Mouse (Mus musculus): ENCODE data around the gene Gm11084. TPM values are rescaled to one million over a fixed set of nuclear protein-coding genes. Genes with fewer than 3 reads are reported as not detected.

Gm11084 gene
- polyA plus RNA-seq, 1 experiment from 2014 or later, result not detected

- no peak for ATAC-seq
- no peaks in the 10 kb centered on the region for H3K9me3 ChIP-seq (replicated peaks; ENCODE audit: control insufficient read depth, low read length)
- H3K4me1 ChIP-seq (ENCODE audit: control insufficient read depth, insufficient read depth, low read length), result no peaks in the 10 kb centered on the region; the same call in 1 of the 2 replicates
- no peak overlapping the region for H3K9ac ChIP-seq (ENCODE audit: low read length)
- H3K4me3 ChIP-seq (ENCODE audit: low read depth, low read length), result no peak overlapping the region
- H3K4me2 ChIP-seq (ENCODE audit: low read length), result no peak overlapping the region
- peak; percentile 54 for DNase-seq (ENCODE audit: low spot score)
- WGBS, result 68% methylated on average over 3 of the region's 3 CpGs
- H3K27ac ChIP-seq (ENCODE audit: low read depth, low read length), result peak overlapping the region; percentile 33; the same call in 1 of the 2 replicates
- H3K27me3 ChIP-seq (replicated peaks; ENCODE audit: control insufficient read depth, insufficient read depth, low read length), result no peaks in the 10 kb centered on the region
- H3K36me3 ChIP-seq (ENCODE audit: control insufficient read depth, insufficient read depth, low read length), result no peaks in the 10 kb centered on the region
These were observed 3.3 kb downstream of the Gm11084 start for GRCm38 (mm10) chr2:72983211-72983610.

- 91% methylated on average over 7 of the region's 7 CpGs for WGBS
- Histone ChIP-seq H3K36me3 (ENCODE audit: control insufficient read depth, insufficient read depth, low read length) (no peaks in the 10 kb centered on the region), H3K4me3 (ENCODE audit: low read depth, low read length) (no peak overlapping the region), H3K9me3 (replicated peaks; ENCODE audit: control insufficient read depth, low read length) (no peaks in the 10 kb centered on the region), H3K9ac (ENCODE audit: low read length) (no peak overlapping the region), H3K27ac (ENCODE audit: low read depth, low read length) (no peak overlapping the region), H3K4me1 (ENCODE audit: control insufficient read depth, insufficient read depth, low read length) (peaks cover 4% of the 10 kb centered on the region; the same call in 1 of the 2 replicates), H3K27me3 (replicated peaks; ENCODE audit: control insufficient read depth, insufficient read depth, low read length) (no peaks in the 10 kb centered on the region), H3K4me2 (ENCODE audit: low read length) (no peak overlapping the region)
- ATAC-seq (no peak), DNase-seq (ENCODE audit: low spot score) (no peak)
These were observed 4.3 kb downstream of the Gm11084 start for GRCm38 (mm10) chr2:72982110-72982785.

DNA sequence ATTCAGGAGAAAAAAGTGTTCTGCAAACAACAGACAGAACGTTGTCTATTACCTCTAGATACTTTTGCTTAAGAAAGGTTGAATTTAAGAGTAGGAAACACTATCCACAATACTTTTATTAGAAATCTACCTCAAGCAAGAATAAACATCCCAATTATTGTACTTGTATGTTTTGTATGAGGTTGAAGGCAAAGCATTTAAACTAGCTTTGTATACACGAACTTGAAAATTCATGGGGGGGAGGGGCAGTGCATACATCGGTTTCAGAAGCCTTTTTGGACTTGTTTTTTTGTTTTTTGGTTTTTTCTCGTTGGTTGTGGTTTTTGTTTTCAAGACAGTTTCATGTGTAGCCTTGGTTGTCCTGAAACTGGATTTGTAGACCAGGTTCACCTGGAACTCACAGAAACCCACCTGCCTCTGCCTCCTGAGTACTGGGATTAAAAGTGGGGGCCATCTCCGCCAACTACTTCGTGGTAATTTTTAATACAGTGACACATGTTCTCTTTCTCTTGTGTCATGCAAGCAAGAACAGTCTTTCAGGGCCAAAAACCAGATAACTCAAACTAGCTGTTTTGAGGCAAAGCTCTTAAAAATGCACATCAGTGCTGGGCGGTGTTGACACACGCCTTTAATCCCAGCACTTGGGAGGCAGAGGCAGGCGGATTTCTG lies 4.9 kb downstream of the Gm11084 start:
- H3K9ac ChIP-seq (ENCODE audit: low read length), result peak overlapping the region; percentile 100; the same call in 1 of the 2 replicates
- H3K4me1 ChIP-seq (ENCODE audit: control insufficient read depth, insufficient read depth, low read length), result peaks cover 8% of the 10 kb centered on the region
- no peaks in the 10 kb centered on the region for H3K9me3 ChIP-seq (replicated peaks; ENCODE audit: control insufficient read depth, low read length)
- 72% methylated on average over 9 of the region's 9 CpGs for WGBS
- ATAC-seq (no peak), DNase-seq (ENCODE audit: low spot score) (no peak)
- H3K4me2 ChIP-seq (ENCODE audit: low read length), result peak overlapping the region; percentile 69
- no peaks in the 10 kb centered on the region for H3K36me3 ChIP-seq (ENCODE audit: control insufficient read depth, insufficient read depth, low read length)
- H3K27ac ChIP-seq (ENCODE audit: low read depth, low read length), result peak overlapping the region; percentile 100
- peak overlapping the region; percentile 100; the same call in 1 of the 2 replicates for H3K4me3 ChIP-seq (ENCODE audit: low read depth, low read length)
- no peaks in the 10 kb centered on the region for H3K27me3 ChIP-seq (replicated peaks; ENCODE audit: control insufficient read depth, insufficient read depth, low read length)

DNA sequence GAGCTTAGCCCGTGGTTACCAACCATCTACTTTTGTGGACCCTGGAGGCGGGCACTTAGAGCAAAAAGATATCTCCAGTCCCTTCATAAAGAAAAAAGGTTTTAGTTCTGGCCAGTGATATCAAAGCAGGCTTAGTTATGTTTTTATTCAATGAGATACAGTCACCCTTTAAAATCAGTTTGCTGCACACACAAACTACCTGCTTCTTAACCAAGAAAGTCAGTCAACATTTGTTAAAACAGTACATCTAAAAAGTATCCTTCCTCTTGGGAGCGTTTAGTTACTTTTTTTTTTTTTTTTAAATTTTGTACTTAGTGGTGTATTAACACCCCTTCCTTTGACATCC lies 5.5 kb downstream of the Gm11084 start:
- DNase-seq (ENCODE audit: low spot score) (no peak), ATAC-seq (no peak)
- 12% methylated on average over 3 of the region's 3 CpGs for WGBS
- Histone ChIP-seq H3K9ac (ENCODE audit: low read length) (peak overlapping the region; percentile 100), H3K27ac (ENCODE audit: low read depth, low read length) (peak overlapping the region; percentile 100), H3K4me2 (ENCODE audit: low read length) (peak overlapping the region; percentile 69), H3K4me1 (ENCODE audit: control insufficient read depth, insufficient read depth, low read length) (peaks cover 10% of the 10 kb centered on the region), H3K4me3 (ENCODE audit: low read depth, low read length) (peak overlapping the region; percentile 100), H3K36me3 (ENCODE audit: control insufficient read depth, insufficient read depth, low read length) (no peaks in the 10 kb centered on the region), H3K9me3 (replicated peaks; ENCODE audit: control insufficient read depth, low read length) (no peaks in the 10 kb centered on the region), H3K27me3 (replicated peaks; ENCODE audit: control insufficient read depth, insufficient read depth, low read length) (no peaks in the 10 kb centered on the region)

DNA sequence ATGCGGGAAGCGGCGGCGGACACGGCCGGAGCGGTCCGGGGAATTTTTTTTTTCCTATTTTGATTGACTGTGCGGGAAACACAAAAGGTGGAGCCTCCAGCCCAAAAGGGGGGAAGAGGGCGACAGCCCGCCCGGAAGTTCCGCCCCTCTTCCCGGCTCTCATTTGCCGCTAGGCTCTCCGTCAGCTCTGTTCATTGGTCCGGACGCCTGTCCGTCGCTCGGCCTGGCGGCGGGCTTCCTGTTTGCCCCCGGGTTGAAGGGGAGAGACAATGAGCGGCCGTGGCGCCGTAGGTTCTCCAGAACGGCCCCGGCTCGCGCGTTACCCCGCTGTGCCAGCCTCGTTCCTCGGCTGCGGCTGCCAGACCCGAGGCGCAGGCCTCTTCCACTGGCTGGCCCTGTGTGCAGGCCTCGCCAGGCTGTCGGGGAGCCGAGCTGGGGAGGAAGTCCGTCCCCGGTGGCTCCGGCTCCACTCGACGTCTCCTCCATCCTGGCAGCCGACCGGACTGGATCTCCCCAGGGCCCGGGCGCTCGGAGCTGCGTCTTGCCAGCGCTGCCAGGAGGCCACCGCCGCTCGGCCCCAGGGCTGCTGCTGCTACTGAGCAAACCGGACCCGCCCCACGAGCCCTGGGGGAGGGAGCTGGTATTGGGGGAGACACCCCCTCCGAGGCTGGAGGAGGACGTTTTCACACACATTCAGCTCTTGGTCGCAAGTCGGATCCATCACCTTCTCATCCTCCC lies 6.0 kb downstream of the Gm11084 start, which contains the start of gene Sp3:
TSS of gene Sp3 (minus strand) at position 110 of the 738 bp plus-strand sequence.
- WGBS, result under 1% methylated on average over 59 of the region's 64 CpGs
- peak; percentile 91 for ATAC-seq
- DNase-seq (ENCODE audit: low spot score), result peak; percentile 99

GRCm38 (mm10) chr2:72979659-72980071 lies 6.9 kb downstream of the Gm11084 start:
- peak overlapping the region; percentile 100 for H3K27ac ChIP-seq (ENCODE audit: low read depth, low read length)
- H3K9me3 ChIP-seq (replicated peaks; ENCODE audit: control insufficient read depth, low read length), result no peaks in the 10 kb centered on the region
- 1% methylated on average over 23 of the region's 54 CpGs for WGBS
- peak; percentile 67 for ATAC-seq
- peaks cover 17% of the 10 kb centered on the region for H3K4me1 ChIP-seq (ENCODE audit: control insufficient read depth, insufficient read depth, low read length)
- DNase-seq (ENCODE audit: low spot score), result no peak
- H3K4me3 ChIP-seq (ENCODE audit: low read depth, low read length), result peak overlapping the region; percentile 100
- no peaks in the 10 kb centered on the region for H3K27me3 ChIP-seq (replicated peaks; ENCODE audit: control insufficient read depth, insufficient read depth, low read length)
- no peaks in the 10 kb centered on the region for H3K36me3 ChIP-seq (ENCODE audit: control insufficient read depth, insufficient read depth, low read length)
- H3K4me2 ChIP-seq (ENCODE audit: low read length), result peak overlapping the region; percentile 69
- H3K9ac ChIP-seq (ENCODE audit: low read length), result peak overlapping the region; percentile 100

More for the DNA sequence above, 6.0 kb downstream of the Gm11084 start, which contains the start of gene Sp3:
- Histone ChIP-seq H3K27me3 (replicated peaks; ENCODE audit: control insufficient read depth, insufficient read depth, low read length) (no peaks in the 10 kb centered on the region), H3K9me3 (replicated peaks; ENCODE audit: control insufficient read depth, low read length) (no peaks in the 10 kb centered on the region), H3K4me1 (ENCODE audit: control insufficient read depth, insufficient read depth, low read length) (peaks cover 16% of the 10 kb centered on the region), H3K4me3 (ENCODE audit: low read depth, low read length) (peak within 1 kb of the TSS; percentile 100), H3K9ac (ENCODE audit: low read length) (peak within 1 kb of the TSS; percentile 100), H3K27ac (ENCODE audit: low read depth, low read length) (peak within 1 kb of the TSS; percentile 100), H3K4me2 (ENCODE audit: low read length) (peak within 1 kb of the TSS; percentile 69), H3K36me3 (ENCODE audit: control insufficient read depth, insufficient read depth, low read length) (no peaks in the 10 kb centered on the region)

GRCm38 (mm10) chr2:72978901-72979658 lies 7.4 kb downstream of the Gm11084 start:
- WGBS, result 0% methylated on average over 49 of the region's 107 CpGs

DNA sequence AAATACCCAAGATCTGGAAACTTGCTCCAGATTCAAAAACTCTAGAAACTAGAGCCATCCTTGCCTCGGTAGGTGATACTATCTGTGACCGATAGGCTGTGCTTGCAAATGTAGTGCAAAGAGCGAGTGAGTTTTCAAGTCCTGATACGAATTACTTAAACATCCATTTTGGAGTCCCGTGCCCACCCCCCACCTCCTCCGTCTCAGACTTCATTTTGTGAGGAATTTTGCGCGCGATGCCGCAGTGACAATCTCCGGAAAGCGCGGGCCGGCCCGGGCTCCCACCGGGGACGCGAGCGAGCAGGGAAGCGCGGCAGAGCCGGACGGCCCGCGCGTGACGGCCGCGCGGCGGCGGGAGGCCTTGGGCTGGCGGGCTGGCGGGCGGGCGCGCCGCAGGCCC lies 8.0 kb downstream of the Gm11084 start:
- under 1% methylated on average over 36 of the region's 38 CpGs for WGBS
- ATAC-seq, result no peak; the same call in 1 of the 2 replicates
- H3K4me2 ChIP-seq (ENCODE audit: low read length), result peak overlapping the region; percentile 69

More at GRCm38 (mm10) chr2:72978901-72979658, 7.4 kb downstream of the Gm11084 start:
- H3K9me3 ChIP-seq (replicated peaks; ENCODE audit: control insufficient read depth, low read length), result no peaks in the 10 kb centered on the region
- H3K27me3 ChIP-seq (replicated peaks; ENCODE audit: control insufficient read depth, insufficient read depth, low read length), result no peaks in the 10 kb centered on the region
- H3K4me3 ChIP-seq (ENCODE audit: low read depth, low read length), result peak overlapping the region; percentile 100
- peaks cover 17% of the 10 kb centered on the region for H3K4me1 ChIP-seq (ENCODE audit: control insufficient read depth, insufficient read depth, low read length)
- peak overlapping the region; percentile 100 for H3K9ac ChIP-seq (ENCODE audit: low read length)
- H3K4me2 ChIP-seq (ENCODE audit: low read length), result peak overlapping the region; percentile 69
- H3K27ac ChIP-seq (ENCODE audit: low read depth, low read length), result peak overlapping the region; percentile 100
- DNase-seq (ENCODE audit: low spot score) (peak; percentile 91), ATAC-seq (peak; percentile 77)
- no peaks in the 10 kb centered on the region for H3K36me3 ChIP-seq (ENCODE audit: control insufficient read depth, insufficient read depth, low read length)

More for the DNA sequence above, 8.0 kb downstream of the Gm11084 start:
- Histone ChIP-seq H3K36me3 (ENCODE audit: control insufficient read depth, insufficient read depth, low read length) (no peaks in the 10 kb centered on the region), H3K9ac (ENCODE audit: low read length) (peak overlapping the region; percentile 100), H3K27ac (ENCODE audit: low read depth, low read length) (peak overlapping the region; percentile 100), H3K4me3 (ENCODE audit: low read depth, low read length) (peak overlapping the region; percentile 100), H3K9me3 (replicated peaks; ENCODE audit: control insufficient read depth, low read length) (no peaks in the 10 kb centered on the region), H3K27me3 (replicated peaks; ENCODE audit: control insufficient read depth, insufficient read depth, low read length) (no peaks in the 10 kb centered on the region), H3K4me1 (ENCODE audit: control insufficient read depth, insufficient read depth, low read length) (peaks cover 17% of the 10 kb centered on the region)
- peak; percentile 81 for DNase-seq (ENCODE audit: low spot score)

Measured in forebrain, embryonic 14.5 days (tissue).